Mouse (Mus musculus) hindbrain, embryonic 14.5 days (tissue): ENCODE data around the gene Git2. TPM values are rescaled to one million over a fixed set of nuclear protein-coding genes. Genes with fewer than 3 reads are reported as not detected.

ENCODE experiments used
- ATAC-seq: fragments of 200-750 bp; cut with Nextera tagmentation; 2 replicates; pipeline ENCODE4 v1.8.0; 2017; ENCODE audit warnings: moderate number of reproducible peaks, mild to moderate bottlenecking, moderate TSS enrichment, moderate library complexity; ENCODE audit not compliant: low FRiP score
- DNase-seq: peaks from one replicate; pipeline ENCODE4 v3.0.0-alpha.2; 2015; ENCODE audit warnings: low spot score
- H3K27ac ChIP-seq: fragments of 300-500 bp; sonication (generic); 2 replicates; pipeline ENCODE4 v1.5.1; 2014; ENCODE audit warnings: mild to moderate bottlenecking, moderate library complexity
- H3K27me3 ChIP-seq: fragments of 300-500 bp; sonication (generic); 2 replicates; pipeline ENCODE4 v1.6.1; 2014; ENCODE audit warnings: mild to moderate bottlenecking, low read length, mixed read lengths; ENCODE audit not compliant: control insufficient read depth, insufficient read depth
- H3K36me3 ChIP-seq: fragments of 300-500 bp; sonication (generic); replicated peaks from 2 replicates; pipeline ENCODE4 v1.6.1; 2014; ENCODE audit not compliant: control insufficient read depth, insufficient read depth
- H3K4me1 ChIP-seq: fragments of 300-500 bp; sonication (generic); replicated peaks from 2 replicates; pipeline ENCODE4 v1.6.1; 2014; ENCODE audit warnings: antibody characterized with exemption, low read length, mixed read lengths; ENCODE audit not compliant: control insufficient read depth, insufficient read depth
- H3K4me2 ChIP-seq: fragments of 300-500 bp; sonication (generic); replicated peaks from 2 replicates; pipeline ENCODE4 v1.6.1; 2014; ENCODE audit warnings: mild to moderate bottlenecking, moderate library complexity
- H3K4me3 ChIP-seq: fragments of 300-500 bp; sonication (generic); replicated peaks from 2 replicates; pipeline ENCODE4 v1.5.1; 2014; ENCODE audit warnings: mild to moderate bottlenecking, low read length
- H3K9ac ChIP-seq: fragments of 300-500 bp; sonication (generic); 2 replicates; pipeline ENCODE4 v1.6.1; 2014
- H3K9me3 ChIP-seq: fragments of 300-500 bp; sonication (generic); 2 replicates; pipeline ENCODE4 v1.6.1; 2016; ENCODE audit warnings: low read length; ENCODE audit not compliant: control insufficient read depth
- WGBS: fragments of 180-500 bp; shearing (Covaris S2); extraction: QIAGEN DNeasy Blood & Tissue Kit; methylation state at CpG from one replicate; pipeline ENCODE4 v1.1.7; 2014; 5-methylcytosine and 5-hydroxymethylcytosine counted together
- polyA plus RNA-seq: library from polyadenylated mRNA; unstranded; fragments of >200 nt; fragmentation: Nextera tagmentation; extraction: Ambion mirVana; gene quantifications from 2 replicates; pipeline ENCODE4 v1.2.1, GENCODE M21; 2014

Git2 gene
- polyA plus RNA-seq, 1 experiment from 2014 or later = 45.1 TPM

DNA sequence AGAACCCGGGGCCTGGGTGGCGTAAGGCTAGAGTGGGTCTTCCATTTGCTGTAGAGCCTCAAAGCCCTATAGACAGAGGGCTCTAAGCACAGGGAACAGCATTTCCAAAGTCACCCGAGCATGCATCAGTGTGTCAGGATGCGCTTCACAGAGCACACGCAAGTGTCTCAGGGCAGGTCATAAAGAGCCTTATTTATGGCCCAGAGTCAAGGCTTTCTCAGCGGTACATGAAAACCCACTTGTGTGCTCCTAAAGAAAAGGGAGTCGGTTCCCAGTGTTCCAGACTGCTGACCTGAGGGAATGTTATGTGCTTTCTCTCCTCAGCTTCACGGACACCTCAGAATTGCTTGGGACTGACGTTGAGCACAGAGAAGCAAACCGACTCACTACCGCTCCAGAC, 54.5 kb downstream of the Git2 start:
- H3K27ac ChIP-seq = no peak overlapping the region
- H3K9ac ChIP-seq = no peak overlapping the region
- no peaks in the 10 kb centered on the region for H3K9me3 ChIP-seq
- no peaks in the 10 kb centered on the region for H3K27me3 ChIP-seq
- DNase-seq (no peak), ATAC-seq (no peak)
- H3K4me1 ChIP-seq = no peaks in the 10 kb centered on the region
- WGBS = 93% methylated on average over 11 of the region's 11 CpGs
- no peak overlapping the region for H3K4me2 ChIP-seq
- H3K4me3 ChIP-seq = no peak overlapping the region
- H3K36me3 ChIP-seq = peaks cover 80% of the 10 kb centered on the region

DNA sequence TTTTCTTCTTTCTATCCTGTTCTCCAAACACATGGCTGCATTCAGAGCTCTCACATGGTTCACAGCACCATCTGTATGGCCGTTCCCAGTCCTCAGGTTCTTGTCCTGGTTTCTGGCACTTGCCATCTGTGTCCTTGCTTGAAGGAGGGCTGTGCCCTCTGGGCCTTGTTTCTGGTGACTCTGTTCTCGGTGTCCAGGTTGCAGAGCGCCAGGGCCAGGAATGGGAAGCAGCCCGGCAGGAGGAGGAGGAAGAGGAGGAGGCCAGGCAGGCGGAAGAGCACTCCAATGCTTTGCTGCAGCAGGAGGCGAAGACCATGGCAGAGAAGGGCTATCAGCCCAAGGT, 55.4 kb downstream of the Git2 start:
- ATAC-seq (no peak), DNase-seq (no peak)
- no peak overlapping the region for H3K27ac ChIP-seq
- H3K36me3 ChIP-seq = peaks cover 82% of the 10 kb centered on the region
- WGBS = 95% methylated on average over 6 of the region's 6 CpGs
- H3K4me2 ChIP-seq = no peak overlapping the region
- H3K9ac ChIP-seq = no peak overlapping the region
- no peaks in the 10 kb centered on the region for H3K27me3 ChIP-seq
- no peaks in the 10 kb centered on the region for H3K4me1 ChIP-seq
- no peaks in the 10 kb centered on the region for H3K9me3 ChIP-seq
- H3K4me3 ChIP-seq = no peak overlapping the region

DNA sequence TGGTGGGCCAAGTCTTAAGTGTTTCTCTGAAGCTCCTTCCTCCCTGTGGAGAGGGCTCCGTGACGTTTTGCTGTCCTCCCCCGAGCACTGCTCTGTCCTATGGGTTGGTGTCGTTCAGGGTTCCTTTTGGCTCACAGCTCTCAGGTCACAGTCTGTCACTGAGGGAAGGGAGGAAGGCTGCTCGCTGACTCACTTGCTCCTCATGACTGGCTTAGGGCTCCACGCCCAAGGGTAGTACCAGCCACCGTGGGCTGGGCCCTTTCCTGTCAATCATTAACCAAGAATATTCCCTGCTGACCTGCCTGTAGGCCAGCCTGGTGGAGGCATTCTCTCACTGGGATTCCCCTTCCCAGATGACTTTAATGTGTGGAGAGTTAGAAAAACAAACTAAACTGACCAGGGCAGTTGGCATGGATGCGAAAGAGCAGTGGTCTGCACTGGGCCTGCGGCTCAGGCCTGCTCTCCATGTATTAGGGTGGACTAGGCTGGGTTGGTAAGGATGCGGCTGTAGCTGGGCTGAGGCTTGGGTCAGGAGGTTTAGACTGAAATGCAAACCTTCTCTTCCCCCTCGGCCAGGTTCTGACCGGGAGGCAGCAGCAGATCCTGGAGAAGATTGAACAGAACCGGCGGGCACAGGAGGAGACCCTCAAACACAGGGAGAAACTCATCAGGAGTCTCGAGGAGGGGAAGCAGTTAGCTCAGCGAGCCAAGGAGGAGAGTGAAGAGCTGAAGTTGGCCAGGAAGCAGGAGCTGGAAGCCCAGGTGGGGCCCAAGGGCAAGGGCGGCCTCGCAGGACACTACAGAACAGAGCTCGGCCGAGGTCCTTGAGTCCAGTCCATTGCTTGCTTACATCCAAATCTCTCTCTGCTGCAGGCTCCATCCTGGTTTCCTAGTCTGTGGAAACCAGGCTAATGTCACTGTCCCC, 56.1 kb downstream of the Git2 start:
- DNase-seq (no peak), ATAC-seq (no peak)
- H3K9me3 ChIP-seq = no peaks in the 10 kb centered on the region
- no peak overlapping the region for H3K4me2 ChIP-seq
- no peak overlapping the region for H3K4me3 ChIP-seq
- peaks cover 88% of the 10 kb centered on the region for H3K36me3 ChIP-seq
- H3K9ac ChIP-seq = no peak overlapping the region
- 87% methylated on average over 20 of the region's 20 CpGs for WGBS
- H3K4me1 ChIP-seq = no peaks in the 10 kb centered on the region
- no peaks in the 10 kb centered on the region for H3K27me3 ChIP-seq
- H3K27ac ChIP-seq = no peak overlapping the region

DNA sequence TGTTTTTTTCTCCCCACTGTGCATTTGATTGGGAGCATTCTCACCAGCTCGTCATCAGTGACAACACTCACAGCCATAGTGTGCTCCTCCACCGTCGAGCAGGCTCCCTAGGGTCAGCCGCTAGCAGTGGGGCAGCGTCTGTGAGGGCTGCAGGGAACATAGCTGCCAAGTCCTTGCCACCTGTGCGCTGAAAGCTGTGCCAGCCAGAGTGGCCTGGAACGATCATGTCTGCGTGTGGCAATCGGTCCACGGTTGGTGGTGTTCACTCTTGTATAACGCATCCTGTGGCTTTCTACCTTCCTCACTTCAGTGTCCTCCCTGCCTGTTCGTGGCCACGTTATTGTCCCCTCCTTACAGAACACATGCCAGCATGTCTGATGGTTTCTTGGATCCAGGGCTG, 56.8 kb downstream of the Git2 start:
- H3K9me3 ChIP-seq = no peaks in the 10 kb centered on the region
- no peaks in the 10 kb centered on the region for H3K4me1 ChIP-seq
- H3K27me3 ChIP-seq = no peaks in the 10 kb centered on the region
- H3K9ac ChIP-seq = no peak overlapping the region
- no peak overlapping the region for H3K4me3 ChIP-seq
- no peak overlapping the region for H3K4me2 ChIP-seq
- 85% methylated on average over 13 of the region's 13 CpGs for WGBS
- ATAC-seq = no peak
- H3K36me3 ChIP-seq = peaks cover 96% of the 10 kb centered on the region
- H3K27ac ChIP-seq = no peak overlapping the region
- no peak for DNase-seq

DNA sequence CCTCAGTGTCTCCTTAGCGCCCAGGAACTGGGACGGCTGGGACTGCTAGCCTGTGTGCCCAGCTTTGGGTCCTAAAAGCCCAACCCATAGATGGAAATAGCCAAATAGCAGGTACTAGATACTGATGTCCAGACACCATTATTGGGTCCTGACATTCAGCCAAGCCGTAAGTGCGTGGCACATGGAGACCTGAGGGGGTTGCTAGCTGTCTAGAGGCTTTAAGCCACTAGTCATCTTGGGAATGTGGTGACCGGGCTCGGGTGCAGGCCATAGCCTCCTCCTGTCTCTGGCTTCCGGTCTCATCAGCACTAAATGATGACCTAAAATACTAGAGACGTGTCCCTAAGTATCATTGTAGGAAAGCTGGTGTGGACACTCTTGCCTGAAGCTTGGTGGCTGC, 57.4 kb downstream of the Git2 start:
- Histone ChIP-seq H3K27ac (no peak overlapping the region), H3K4me2 (no peak overlapping the region), H3K9ac (no peak overlapping the region), H3K27me3 (no peaks in the 10 kb centered on the region), H3K4me3 (no peak overlapping the region), H3K9me3 (no peaks in the 10 kb centered on the region), H3K36me3 (peaks cover 100% of the 10 kb centered on the region), H3K4me1 (no peaks in the 10 kb centered on the region)
- WGBS = 95% methylated on average over 8 of the region's 8 CpGs
- ATAC-seq (no peak), DNase-seq (no peak)

DNA sequence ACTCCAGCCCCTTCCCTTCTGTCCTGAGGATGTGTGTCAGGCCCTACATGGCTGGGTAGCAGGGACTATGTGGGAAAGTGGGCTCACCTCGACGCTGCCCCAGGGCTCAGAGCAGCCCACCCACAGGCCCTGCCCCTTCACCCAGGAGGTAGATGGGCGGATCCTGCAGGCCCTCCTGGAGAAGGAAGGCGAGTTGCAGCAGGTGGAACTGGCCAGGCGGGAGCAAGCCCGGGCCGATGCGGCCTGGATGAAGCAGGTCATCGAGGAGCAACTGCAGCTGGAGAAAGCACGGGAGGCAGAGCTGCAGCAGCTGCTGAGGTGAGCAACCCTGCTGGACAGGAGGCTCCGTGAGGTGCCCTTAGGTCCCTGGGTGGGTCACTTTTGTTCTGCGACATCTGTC, 58.0 kb downstream of the Git2 start:
- 95% methylated on average over 12 of the region's 12 CpGs for WGBS

DNA sequence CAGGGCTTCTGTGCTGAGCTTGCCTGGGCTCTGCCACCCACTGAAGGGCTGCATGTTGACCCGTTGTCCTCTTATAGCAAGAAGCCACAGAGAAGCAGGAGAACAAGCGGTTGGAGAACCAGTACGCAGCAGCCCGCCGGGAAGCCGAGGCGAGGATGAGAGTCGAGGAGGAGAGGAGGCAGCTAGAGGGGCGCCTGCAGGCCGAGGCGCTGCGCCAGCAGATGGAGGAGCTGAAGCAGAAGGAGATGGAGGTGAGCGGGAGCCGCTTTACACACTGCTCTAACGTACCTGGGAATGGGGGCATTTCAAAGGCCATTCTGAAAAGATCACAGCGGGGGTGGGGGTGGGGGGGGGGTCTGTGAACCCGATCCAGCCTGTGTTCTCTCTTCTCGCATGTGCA, 60.8 kb downstream of the Git2 start:
- peaks cover 88% of the 10 kb centered on the region for H3K36me3 ChIP-seq
- ATAC-seq = no peak
- H3K9ac ChIP-seq = no peak overlapping the region
- H3K27ac ChIP-seq = no peak overlapping the region
- H3K9me3 ChIP-seq = no peaks in the 10 kb centered on the region
- H3K27me3 ChIP-seq = no peaks in the 10 kb centered on the region
- no peak overlapping the region for H3K4me3 ChIP-seq
- 95% methylated on average over 18 of the region's 18 CpGs for WGBS
- no peaks in the 10 kb centered on the region for H3K4me1 ChIP-seq
- DNase-seq = no peak
- no peak overlapping the region for H3K4me2 ChIP-seq

More for the DNA sequence above, 58.0 kb downstream of the Git2 start:
- no peak overlapping the region for H3K27ac ChIP-seq
- no peaks in the 10 kb centered on the region for H3K9me3 ChIP-seq
- H3K4me3 ChIP-seq = no peak overlapping the region
- DNase-seq = no peak
- H3K27me3 ChIP-seq = no peaks in the 10 kb centered on the region
- no peak for ATAC-seq
- no peak overlapping the region for H3K9ac ChIP-seq
- H3K36me3 ChIP-seq = peaks cover 100% of the 10 kb centered on the region
- H3K4me1 ChIP-seq = no peaks in the 10 kb centered on the region
- no peak overlapping the region for H3K4me2 ChIP-seq

DNA sequence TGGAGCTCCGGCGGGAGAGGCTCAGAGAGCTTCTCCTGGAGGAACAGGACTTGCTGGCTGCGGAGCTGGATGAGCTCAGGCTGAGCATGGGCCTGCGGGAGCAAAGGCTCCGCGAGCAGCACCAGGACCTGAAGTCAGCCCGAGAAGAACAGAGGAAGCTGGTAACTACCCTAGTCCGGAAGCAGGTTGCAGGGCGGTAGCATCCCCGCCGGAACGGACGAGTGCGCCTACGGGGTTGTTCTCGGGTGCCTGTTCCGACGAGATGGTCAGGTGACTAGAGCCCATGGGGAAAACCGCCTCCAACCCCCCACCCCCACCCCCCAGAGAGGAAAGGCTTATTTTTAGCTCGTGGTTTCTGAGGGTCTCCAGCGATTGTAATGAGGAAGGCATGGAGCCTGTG, 66.0 kb downstream of the Git2 start:
- no peak for DNase-seq
- Histone ChIP-seq H3K4me3 (no peak overlapping the region), H3K27me3 (no peaks in the 10 kb centered on the region), H3K4me1 (peaks cover 8% of the 10 kb centered on the region), H3K4me2 (no peak overlapping the region), H3K9me3 (no peaks in the 10 kb centered on the region), H3K36me3 (peaks cover 41% of the 10 kb centered on the region), H3K27ac (no peak overlapping the region), H3K9ac (no peak overlapping the region)
- WGBS = 92% methylated on average over 21 of the region's 21 CpGs
- no peak for ATAC-seq

DNA sequence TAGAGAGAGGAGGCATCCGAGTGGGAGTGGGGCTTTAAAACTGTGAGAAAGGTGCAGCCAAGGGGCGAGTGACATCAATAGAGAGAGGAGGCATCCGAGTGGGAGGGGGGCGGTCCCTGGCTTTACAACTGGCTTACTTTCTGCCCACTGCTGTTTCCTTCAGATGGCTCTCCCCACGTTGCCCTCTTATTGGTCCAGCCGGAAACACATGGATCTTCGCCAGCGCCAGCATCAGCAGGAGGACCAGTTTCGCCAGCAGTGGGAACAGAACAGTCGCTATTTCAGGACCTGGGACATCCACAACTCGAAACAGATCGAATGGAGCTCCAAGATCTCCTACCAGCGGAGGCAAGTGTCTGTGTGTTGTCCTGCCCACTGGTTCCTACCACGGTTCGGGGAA, 66.8 kb downstream of the Git2 start:
- peak overlapping the region; percentile 73 for H3K9ac ChIP-seq
- no peaks in the 10 kb centered on the region for H3K9me3 ChIP-seq
- H3K4me3 ChIP-seq = peak overlapping the region; percentile 70
- H3K4me1 ChIP-seq = peaks cover 8% of the 10 kb centered on the region
- H3K27me3 ChIP-seq = no peaks in the 10 kb centered on the region
- peak overlapping the region; percentile 87 for H3K4me2 ChIP-seq
- no peak for ATAC-seq
- H3K36me3 ChIP-seq = peaks cover 33% of the 10 kb centered on the region
- DNase-seq = no peak
- H3K27ac ChIP-seq = no peak overlapping the region
- WGBS = 57% methylated on average over 15 of the region's 15 CpGs
